ENCODE assay signal across 19 mouse cellular contexts in the genomic region with DNA sequence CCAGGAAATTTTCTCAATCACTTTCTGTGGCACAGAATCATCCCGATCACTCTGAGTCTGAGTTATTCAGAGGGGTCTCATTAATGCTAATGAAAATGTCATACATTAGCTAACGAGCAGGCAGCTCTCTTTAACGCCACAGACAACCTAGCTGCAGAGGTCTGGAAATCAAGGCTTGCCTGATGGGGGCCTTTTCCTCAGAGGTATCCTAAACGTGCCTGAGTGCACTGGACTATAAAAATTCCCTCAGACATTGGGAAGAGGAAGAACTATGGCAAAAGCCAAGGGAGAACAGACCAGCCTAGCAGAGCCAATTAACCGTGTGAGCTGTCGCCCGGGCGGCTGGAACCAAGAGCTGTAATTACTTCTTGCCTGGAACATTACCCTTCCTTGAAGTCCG.
DNase-seq lines count a peak whose midpoint lies in the region; ATAC-seq lines count a peak whose summit lies in the region.
"Had no signal": no experiment of that assay in that cellular context is flagged by ENCODE, and none has a peak within 500 bp of the region (broad histone marks: within the 10 kb centered on the region; RNA-seq: fewer than 3 reads in every experiment).

No protein-coding gene starts in this region.

- peak; percentile 57; the same call in 1 of the 2 replicates for ATAC-seq in hindbrain, embryonic 13.5 days (ENCODE audit: low FRiP score)
- no peak for ATAC-seq in limb, embryonic 11.5 days (ENCODE audit: insufficient number of reproducible peaks, low FRiP score, low TSS enrichment, low read depth)
- ATAC-seq in forebrain, embryonic 14.5 days: peak; percentile 77
- peak; percentile 57; the same call in 1 of the 2 replicates for ATAC-seq in neural tube, embryonic 15.5 days (ENCODE audit: low FRiP score)
- ATAC-seq: inflammation-experienced regulatory T-cells, adult 6 months had no signal

- H3K36me3 ChIP-seq in hindbrain, embryonic 13.5 days: no peaks in the 10 kb centered on the region
- no peaks in the 10 kb centered on the region for H3K36me3 ChIP-seq in hindbrain, embryonic 10.5 days
- no peaks in the 10 kb centered on the region for H3K36me3 ChIP-seq in limb, embryonic 11.5 days (ENCODE audit: control insufficient read depth, insufficient read depth, low read length)
- H3K36me3 ChIP-seq in limb, embryonic 10.5 days: no peaks in the 10 kb centered on the region
- H3K36me3 ChIP-seq in forebrain, embryonic 14.5 days (ENCODE audit: control insufficient read depth, insufficient read depth, low read length): no peaks in the 10 kb centered on the region
- H3K36me3 ChIP-seq in neural tube, embryonic 15.5 days: no peaks in the 10 kb centered on the region
- H3K36me3 ChIP-seq: embryonic facial prominence, embryonic 10.5 days; midbrain, embryonic 12.5 days had no signal

- H3K9ac ChIP-seq in hindbrain, embryonic 13.5 days: no peak overlapping the region
- no peak overlapping the region for H3K9ac ChIP-seq in limb, embryonic 11.5 days (ENCODE audit: low read length)
- H3K9ac ChIP-seq in forebrain, embryonic 14.5 days (ENCODE audit: low read length): no peak overlapping the region
- no peak overlapping the region for H3K9ac ChIP-seq in neural tube, embryonic 15.5 days (replicated peaks)
- H3K9ac ChIP-seq: midbrain, embryonic 12.5 days had no signal

- H3K27me3 ChIP-seq in hindbrain, embryonic 13.5 days: no peaks in the 10 kb centered on the region
- no peaks in the 10 kb centered on the region for H3K27me3 ChIP-seq in hindbrain, embryonic 10.5 days (ENCODE audit: insufficient read depth, poor library complexity, severe bottlenecking)
- H3K27me3 ChIP-seq in limb, embryonic 11.5 days (ENCODE audit: control insufficient read depth, insufficient read depth, low read length): no peaks in the 10 kb centered on the region
- H3K27me3 ChIP-seq in limb, embryonic 10.5 days (ENCODE audit: low read depth, poor library complexity, severe bottlenecking): no peaks in the 10 kb centered on the region
- no peaks in the 10 kb centered on the region for H3K27me3 ChIP-seq in forebrain, embryonic 14.5 days (replicated peaks; ENCODE audit: control insufficient read depth, insufficient read depth, low read length)
- no peaks in the 10 kb centered on the region for H3K27me3 ChIP-seq in neural tube, embryonic 15.5 days (replicated peaks)
- H3K27me3 ChIP-seq: midbrain, embryonic 12.5 days had no signal

- no peak for DNase-seq in hindbrain, embryonic 10.5 days (ENCODE audit: low spot score)
- DNase-seq in limb, embryonic 11.5 days (ENCODE audit: low spot score): peak; percentile 22
- DNase-seq in limb, embryonic 10.5 days (ENCODE audit: low spot score): no peak
- peak; percentile 45 for DNase-seq in forebrain, embryonic 14.5 days (ENCODE audit: low spot score)
- no peak for DNase-seq in layer of hippocampus, postnatal 25 days (ENCODE audit: extremely low spot score in 1 of 2, low spot score in 1 of 2)
- DNase-seq in adrenal gland, postnatal 4 days (ENCODE audit: low spot score in 2 of 2): no peak
- DNase-seq: adrenal gland, postnatal 14 days; gastrocnemius, postnatal 14 days; layer of hippocampus, postnatal 36 days; lung, adult 2 months; lung, postnatal 4 days; right cerebral cortex, postnatal 25 days had no signal

- no peaks in the 10 kb centered on the region for H3K4me1 ChIP-seq in hindbrain, embryonic 13.5 days (replicated peaks)
- H3K4me1 ChIP-seq in hindbrain, embryonic 10.5 days (replicated peaks): no peaks in the 10 kb centered on the region
- H3K4me1 ChIP-seq in limb, embryonic 11.5 days (ENCODE audit: control insufficient read depth, insufficient read depth, low read length): no peaks in the 10 kb centered on the region
- H3K4me1 ChIP-seq in limb, embryonic 10.5 days: no peaks in the 10 kb centered on the region
- H3K4me1 ChIP-seq in forebrain, embryonic 14.5 days (ENCODE audit: control insufficient read depth, insufficient read depth, low read length): 0 out of 2 replicates have a peak, but pooled peaks cover 4% of the 10 kb centered on the region
- H3K4me1 ChIP-seq in neural tube, embryonic 15.5 days: no peaks in the 10 kb centered on the region
- H3K4me1 ChIP-seq: embryonic facial prominence, embryonic 10.5 days; midbrain, embryonic 12.5 days had no signal

- H3K4me2 ChIP-seq in hindbrain, embryonic 13.5 days: no peak overlapping the region
- H3K4me2 ChIP-seq in limb, embryonic 11.5 days (ENCODE audit: low read depth, severe bottlenecking): no peak overlapping the region
- no peak overlapping the region for H3K4me2 ChIP-seq in forebrain, embryonic 14.5 days (ENCODE audit: low read length)
- H3K4me2 ChIP-seq in neural tube, embryonic 15.5 days: no peak overlapping the region
- H3K4me2 ChIP-seq: liver, embryonic 11.5 days; midbrain, embryonic 12.5 days had no signal

- H3K27ac ChIP-seq in hindbrain, embryonic 13.5 days: no peak overlapping the region
- H3K27ac ChIP-seq in hindbrain, embryonic 10.5 days: no peak overlapping the region
- no peak overlapping the region for H3K27ac ChIP-seq in limb, embryonic 11.5 days (replicated peaks; ENCODE audit: low read depth, low read length)
- H3K27ac ChIP-seq in limb, embryonic 10.5 days: no peak overlapping the region
- no peak overlapping the region for H3K27ac ChIP-seq in forebrain, embryonic 14.5 days (ENCODE audit: low read depth, low read length)
- no peak overlapping the region for H3K27ac ChIP-seq in neural tube, embryonic 15.5 days (replicated peaks)
- H3K27ac ChIP-seq: embryonic facial prominence, embryonic 10.5 days; midbrain, embryonic 12.5 days had no signal

- WGBS in hindbrain, embryonic 13.5 days: 57% methylated on average over 9 of the region's 9 CpGs
- WGBS in hindbrain, embryonic 10.5 days: 83% methylated on average over 9 of the region's 9 CpGs
- 37% methylated on average over 9 of the region's 9 CpGs for WGBS in limb, embryonic 11.5 days
- 64% methylated on average over 9 of the region's 9 CpGs for WGBS in limb, embryonic 10.5 days
- 11% methylated on average over 9 of the region's 9 CpGs for WGBS in forebrain, embryonic 14.5 days
- 28% methylated on average over 9 of the region's 9 CpGs for WGBS in neural tube, embryonic 15.5 days

- H3K9me3 ChIP-seq in hindbrain, embryonic 13.5 days: no peaks in the 10 kb centered on the region
- H3K9me3 ChIP-seq in hindbrain, embryonic 10.5 days: no peaks in the 10 kb centered on the region
- H3K9me3 ChIP-seq in limb, embryonic 11.5 days (ENCODE audit: control insufficient read depth, low read length): no peaks in the 10 kb centered on the region
- no peaks in the 10 kb centered on the region for H3K9me3 ChIP-seq in limb, embryonic 10.5 days (replicated peaks)
- no peaks in the 10 kb centered on the region for H3K9me3 ChIP-seq in forebrain, embryonic 14.5 days (replicated peaks; ENCODE audit: control insufficient read depth, low read length)
- H3K9me3 ChIP-seq in neural tube, embryonic 15.5 days (replicated peaks): no peaks in the 10 kb centered on the region
- H3K9me3 ChIP-seq: embryonic facial prominence, embryonic 10.5 days; midbrain, embryonic 12.5 days had no signal

- H3K4me3 ChIP-seq in hindbrain, embryonic 13.5 days: no peak overlapping the region
- H3K4me3 ChIP-seq in hindbrain, embryonic 10.5 days: no peak overlapping the region
- H3K4me3 ChIP-seq in limb, embryonic 11.5 days (ENCODE audit: low read depth, low read length): no peak overlapping the region
- no peak overlapping the region for H3K4me3 ChIP-seq in limb, embryonic 10.5 days
- H3K4me3 ChIP-seq in forebrain, embryonic 14.5 days (ENCODE audit: low read depth, low read length): no peak overlapping the region
- no peak overlapping the region for H3K4me3 ChIP-seq in neural tube, embryonic 15.5 days (replicated peaks)
- H3K4me3 ChIP-seq: embryonic facial prominence, embryonic 10.5 days; midbrain, embryonic 12.5 days; myocyte had no signal

Comparison
In these comparisons a context has a peak if more than half of its experiments do, and no peak if none do; other contexts are left out.
1. DNase-seq: peak in limb, embryonic 11.5 days (single experiment) and forebrain, embryonic 14.5 days (single experiment); none in hindbrain, embryonic 10.5 days (single experiment), limb, embryonic 10.5 days (single experiment), layer of hippocampus, postnatal 25 days (0 of 2) and adrenal gland, postnatal 4 days (0 of 2).